Mouse (Mus musculus) left cerebral cortex, postnatal 25 days (tissue): Measurements from ENCODE around the gene Mcemp1. TPM values are rescaled to one million over a fixed set of nuclear protein-coding genes. Genes with fewer than 3 reads are reported as not detected.

Experiments used
- DNase-seq, 2 experiments: peaks; one replicate each; pipeline ENCODE4 v3.0.0; 2022; ENCODE audit warnings: low spot score in 2 of 2, mixed read lengths in 1 of 2
- intact Hi-C: fragments of 180-260 bp; cut with DNase I; formaldehyde crosslinking; loops from one replicate; pipeline ENCODE4 v1.15.1; 2025
- total RNA-seq, 2 experiments: library from RNA; stranded (reverse); gene quantifications; 2 replicates each; pipeline ENCODE4 v1.2.3; 2021

The Mcemp1 gene
- total RNA-seq, 2 experiments from 2014 or later = not detected

DNA sequence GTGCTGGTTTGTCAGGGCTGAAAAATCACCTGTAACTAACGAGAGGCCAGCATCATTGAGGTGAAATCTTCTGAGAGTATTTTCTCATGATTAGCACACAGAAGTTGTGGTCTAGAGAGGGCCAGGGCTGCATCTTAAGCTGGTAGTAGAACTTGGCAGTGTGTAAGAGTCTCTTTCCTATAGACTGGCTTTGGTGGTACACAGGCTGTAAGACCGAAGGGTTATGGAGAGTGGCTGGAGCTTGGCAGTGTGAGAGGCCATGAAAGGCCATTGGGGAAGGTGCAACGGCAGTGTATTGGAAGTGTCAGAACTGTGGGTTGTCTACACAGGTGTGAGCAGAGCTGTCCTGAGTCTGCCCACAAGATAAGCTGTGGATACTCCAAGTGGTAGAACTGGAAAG is 44.8 kb downstream of the Mcemp1 start:
- DNase-seq = no peak
- intact Hi-C loops = no loop called here

DNA sequence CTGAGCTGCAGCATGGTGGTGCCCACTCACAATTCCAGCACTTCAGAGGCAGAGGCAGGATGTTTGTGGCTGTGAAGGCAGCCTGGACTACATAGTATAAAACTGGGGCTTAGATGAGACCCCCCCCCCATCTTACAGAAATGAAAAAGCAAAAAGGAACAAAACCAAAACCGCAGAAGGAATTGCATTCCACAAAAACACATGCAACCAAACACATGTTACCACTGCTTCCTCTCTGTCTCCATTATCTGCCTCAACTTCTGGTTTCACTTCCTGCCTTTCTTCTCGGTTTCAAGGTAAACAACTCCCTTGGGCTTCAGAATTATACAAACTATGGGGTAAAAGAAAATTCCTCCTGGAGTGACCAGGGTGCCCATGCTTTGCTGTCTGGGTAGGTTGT is 46.1 kb downstream of the Mcemp1 start:
- no peak for DNase-seq
- intact Hi-C loops = no loop called here

DNA sequence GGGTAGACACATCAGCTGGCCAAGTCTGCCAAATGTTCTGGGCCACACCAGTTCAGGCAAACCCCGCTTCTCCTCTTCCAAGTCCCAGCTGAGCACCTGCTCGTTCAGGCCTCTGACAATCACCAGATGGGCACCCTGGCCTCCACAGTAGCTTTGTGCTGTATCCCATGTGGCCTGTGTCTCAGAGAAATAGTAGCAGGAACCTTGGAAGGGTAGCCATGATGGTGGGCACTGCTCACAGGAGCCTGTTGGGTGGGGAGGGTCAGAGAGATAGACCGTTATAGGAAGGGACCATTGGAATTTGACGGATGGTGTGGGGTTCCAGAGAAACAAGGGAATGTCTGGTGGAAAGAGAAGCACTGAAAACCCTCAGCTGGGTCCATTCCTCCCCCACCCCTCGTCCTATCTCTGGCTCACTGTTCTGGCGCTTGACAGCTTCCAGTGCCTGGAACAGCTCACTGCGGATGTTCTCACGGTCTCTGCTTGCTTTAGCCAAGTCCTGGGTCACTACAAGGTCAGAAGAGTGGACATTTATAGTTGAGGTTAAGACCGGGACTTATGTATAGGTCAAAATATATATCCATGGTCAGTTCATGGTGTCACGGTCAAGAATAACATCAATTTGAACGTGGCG is 51.9 kb downstream of the Mcemp1 start:
- intact Hi-C loops = no loop called here

DNA sequence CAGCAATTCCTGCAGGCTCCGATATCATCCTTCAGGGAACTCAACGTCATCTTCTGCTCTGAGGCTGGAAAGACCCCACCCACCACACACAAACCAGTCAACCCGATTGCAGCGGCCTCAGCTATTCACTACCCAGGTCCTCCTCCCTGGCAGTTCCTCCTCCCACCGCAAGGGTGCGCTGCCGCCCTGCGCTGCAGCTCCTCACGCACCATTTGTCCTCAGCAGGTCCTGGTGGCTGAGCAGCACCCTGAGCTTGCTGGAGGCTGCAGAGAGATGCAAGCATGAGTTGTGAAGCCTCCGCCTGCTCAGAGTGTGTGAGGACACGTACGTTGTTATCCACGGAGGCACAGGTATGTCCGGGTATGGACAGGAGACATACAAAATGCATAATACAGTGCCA is 53.0 kb downstream of the Mcemp1 start:
- intact Hi-C loops = loop anchor here (1.0 kb wide), 1 partner anchor 238 kb away; no protein-coding TSS in a partner anchor
- DNase-seq = peak; percentile 56 to 64

More for the DNA sequence above, 51.9 kb downstream of the Mcemp1 start:
- DNase-seq = no peak

Other genes starting within 250 kb of the Mcemp1 start
- 1 to 10 TPM in 1 of 2 experiments, under 1 TPM in 1; 0.44 to 1.1 TPM for gene Pex11g, start 198.1 kb upstream of the Mcemp1 start, total RNA-seq
- not detected for gene Tex45, start 194.9 kb upstream of the Mcemp1 start, total RNA-seq
- 10 to 100 TPM; 28.2 to 30.3 TPM for gene Zfp358, start 172.6 kb upstream of the Mcemp1 start, total RNA-seq
- gene Mcoln1, start 165.3 kb upstream of the Mcemp1 start, total RNA-seq = 10 to 100 TPM; 77.4 to 90.3 TPM
- 10 to 100 TPM; 66.2 to 70.7 TPM for gene Pnpla6, start 150.4 kb upstream of the Mcemp1 start, total RNA-seq
- not detected for gene C330021F23Rik, start 97.8 kb upstream of the Mcemp1 start, total RNA-seq
- 10 to 100 TPM; 39.5 to 39.9 TPM for gene Camsap3, start 78.5 kb upstream of the Mcemp1 start, total RNA-seq
- 10 to 100 TPM; 34.3 to 38.1 TPM for gene Xab2, start 44.4 kb upstream of the Mcemp1 start, total RNA-seq
- gene Pet100, start 44.2 kb upstream of the Mcemp1 start, total RNA-seq = 10 to 100 TPM; 84.0 to 87.2 TPM
- not detected for gene Pcp2, start 40.2 kb upstream of the Mcemp1 start, total RNA-seq
- gene Stxbp2, start 34.8 kb upstream of the Mcemp1 start, total RNA-seq = 10 to 100 TPM; 32.6 to 48.4 TPM
- under 1 TPM; 0.50 to 0.87 TPM for gene Retn, start 10.0 kb upstream of the Mcemp1 start, total RNA-seq
- gene Fcor, start 6.6 kb downstream of the Mcemp1 start, total RNA-seq = 10 to 100 TPM; 13.2 to 17.0 TPM
- gene Trappc5, start 10.5 kb downstream of the Mcemp1 start, total RNA-seq = 10 to 100 TPM; 25.7 to 27.1 TPM
- not detected for gene Fcer2a, start 28.4 kb downstream of the Mcemp1 start, total RNA-seq
- gene Clec4g, start 54.9 kb downstream of the Mcemp1 start, total RNA-seq = not detected
- under 1 TPM in 1 of 2 experiments, not detected in 1; 0.48 TPM for gene Cd209a, start 83.2 kb downstream of the Mcemp1 start, total RNA-seq
- not detected for gene Cd209e, start 188.6 kb downstream of the Mcemp1 start, total RNA-seq
- gene Cd209d, start 212.8 kb downstream of the Mcemp1 start, total RNA-seq = not detected